Mouse (Mus musculus) neutrophil, adult 65 days (primary cell): ENCODE data around the gene Ggn. TPM values are rescaled to one million over a fixed set of nuclear protein-coding genes. Genes with fewer than 3 reads are reported as not detected.

ENCODE experiments used
- total RNA-seq: library from RNA; stranded (reverse); gene quantifications from 2 replicates; pipeline ENCODE4 v1.2.4, GENCODE M21; 2023

The Ggn gene
- 0.36 TPM in 1 of 2 replicates, not detected in the other for total RNA-seq

DNA sequence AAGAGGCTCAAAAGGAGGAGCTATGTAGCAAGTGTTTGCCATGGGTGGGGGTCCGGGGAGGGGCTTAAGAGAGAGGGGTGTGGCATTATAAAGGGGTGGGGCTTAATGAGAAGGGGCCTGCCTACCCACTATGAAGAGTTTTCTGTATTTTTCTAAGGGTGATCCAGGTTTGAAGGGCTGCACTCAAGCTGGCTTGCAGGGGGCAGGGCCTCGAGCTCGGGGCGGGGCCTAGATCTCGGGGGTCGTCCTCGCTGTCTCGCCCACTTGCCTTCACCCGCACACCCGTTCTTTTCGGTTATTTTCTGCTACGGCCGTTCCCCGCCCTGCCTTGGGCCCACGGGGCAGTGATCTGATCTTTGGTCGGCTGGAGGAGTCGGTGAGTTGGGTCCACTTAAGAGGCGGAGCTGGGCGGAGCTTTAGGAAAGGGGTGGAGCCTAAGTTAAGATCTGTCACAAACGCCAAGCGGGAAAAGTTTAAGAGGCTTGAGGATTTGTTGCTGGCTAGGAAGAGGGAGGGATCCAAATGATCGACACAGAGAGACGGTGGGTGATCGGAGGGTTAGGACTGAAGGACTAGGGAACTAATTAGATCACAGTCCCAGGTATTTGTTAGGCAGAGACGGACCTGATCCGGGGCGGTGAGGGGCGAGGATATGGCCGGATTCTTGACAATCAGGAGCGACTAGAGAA lies at the start of gene Ggn, which contains the start of gene Spred3:
Ggn (plus strand) TSS at position 145 of the 689 bp plus-strand sequence.
Spred3 (minus strand) TSS at position 346 of the 689 bp plus-strand sequence.

DNA sequence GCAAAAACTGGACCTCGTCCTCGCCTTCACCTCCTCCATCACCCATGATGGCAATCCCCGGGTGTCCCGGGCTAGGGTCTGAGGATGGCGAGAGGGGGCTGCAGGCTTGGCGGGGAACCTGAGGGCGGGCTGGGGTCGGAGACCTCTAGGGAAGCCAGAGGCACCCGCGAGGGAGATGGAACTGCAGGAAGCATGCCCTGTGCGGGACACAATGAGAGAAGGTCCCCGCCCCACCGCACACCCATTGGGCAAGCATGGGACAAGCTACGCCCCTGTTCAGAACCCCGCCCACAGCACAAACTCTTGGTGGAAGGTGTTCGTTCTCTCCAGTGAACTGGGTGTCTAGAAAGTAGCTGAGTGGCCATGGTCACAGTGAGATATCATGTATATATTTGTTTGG lies 45.0 kb upstream of the Ggn start, which contains the start of gene Ryr1:
Ryr1 (minus strand) TSS at position 210 of the 400 bp plus-strand sequence.

DNA sequence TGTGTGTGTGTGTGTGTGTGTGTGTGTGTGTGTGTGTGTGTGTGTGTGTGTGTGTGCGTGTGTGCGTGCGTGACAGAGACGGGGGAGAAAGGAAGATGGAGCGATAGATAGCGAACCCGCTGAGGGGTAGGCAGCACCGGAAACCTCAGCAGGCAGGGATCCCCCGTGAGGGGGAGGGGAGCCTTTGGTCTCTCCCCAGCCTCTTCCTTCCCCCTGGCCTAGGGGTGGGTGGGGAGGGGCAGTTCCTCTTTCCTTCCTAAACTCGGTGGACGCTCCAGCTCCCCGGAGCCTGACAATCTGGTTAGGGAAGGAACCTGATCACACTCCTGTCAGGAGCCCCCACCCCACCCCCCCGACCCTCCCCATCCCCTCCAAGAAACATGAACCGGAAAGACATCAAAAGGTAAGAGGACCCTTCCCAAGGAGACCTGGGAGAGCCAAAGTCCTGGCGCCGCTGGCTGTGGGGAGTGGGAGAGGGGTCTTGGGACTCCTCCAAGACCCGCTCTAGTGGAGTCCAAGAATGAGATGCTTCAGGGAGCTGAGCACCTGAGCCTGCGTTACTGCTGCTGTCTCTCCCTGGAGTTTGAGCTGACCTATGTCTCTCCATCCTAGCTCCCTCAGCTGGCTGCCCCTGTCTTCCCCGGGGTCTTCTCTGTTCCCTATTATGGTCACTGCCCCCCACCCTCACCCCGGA lies 35.2 kb upstream of the Ggn start, which contains the start of gene Rasgrp4:
Rasgrp4 (plus strand) TSS at position 159 of the 694 bp plus-strand sequence.

DNA sequence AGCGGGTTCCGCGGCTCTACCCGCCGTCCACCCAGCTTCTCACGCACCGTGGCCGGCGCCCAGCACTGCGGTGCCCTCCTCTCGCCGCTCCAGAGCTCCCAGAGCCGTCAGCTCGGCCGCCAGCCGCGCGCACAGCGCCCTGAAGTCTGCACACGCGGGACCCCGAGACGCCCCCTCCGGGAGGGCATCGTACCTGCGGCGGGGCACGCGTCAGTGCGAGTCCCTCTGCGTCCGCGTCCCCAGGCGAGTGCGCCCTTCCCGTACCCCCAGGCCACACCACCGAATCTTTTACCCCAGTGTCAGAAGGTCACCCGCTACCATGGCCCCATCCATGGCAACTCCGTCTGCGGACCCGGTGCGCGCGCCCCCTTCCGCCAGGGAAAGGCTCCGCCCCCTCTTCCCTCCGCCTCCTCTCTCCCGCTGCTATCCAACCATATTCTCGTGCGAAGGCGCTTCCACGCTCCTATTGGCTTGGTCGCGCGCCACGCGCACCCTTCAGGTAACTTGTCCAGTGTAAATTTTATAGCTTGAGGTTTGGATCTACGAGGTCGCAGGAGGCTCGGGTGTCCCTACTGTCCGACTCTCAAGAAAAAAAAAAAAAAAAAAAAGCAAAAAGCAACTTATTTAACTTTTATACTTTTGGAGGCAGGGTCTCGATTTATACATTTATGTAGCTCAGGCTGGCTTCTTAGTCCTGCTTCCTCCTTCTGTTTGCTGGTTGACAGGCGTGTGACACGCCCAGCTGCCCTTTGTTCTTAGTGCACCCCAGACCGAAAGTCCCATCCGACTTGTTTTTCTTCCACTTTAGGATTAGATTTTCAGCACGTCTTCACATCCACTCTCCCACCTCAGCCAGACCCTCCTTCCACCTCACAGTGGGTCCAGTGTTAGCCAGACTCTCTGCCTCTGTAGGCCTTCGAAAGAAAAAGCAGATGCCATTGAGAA lies 13.9 kb upstream of the Ggn start, which contains the start of gene Fam98c:
Fam98c (minus strand) TSS at position 397 of the 945 bp plus-strand sequence.

DNA sequence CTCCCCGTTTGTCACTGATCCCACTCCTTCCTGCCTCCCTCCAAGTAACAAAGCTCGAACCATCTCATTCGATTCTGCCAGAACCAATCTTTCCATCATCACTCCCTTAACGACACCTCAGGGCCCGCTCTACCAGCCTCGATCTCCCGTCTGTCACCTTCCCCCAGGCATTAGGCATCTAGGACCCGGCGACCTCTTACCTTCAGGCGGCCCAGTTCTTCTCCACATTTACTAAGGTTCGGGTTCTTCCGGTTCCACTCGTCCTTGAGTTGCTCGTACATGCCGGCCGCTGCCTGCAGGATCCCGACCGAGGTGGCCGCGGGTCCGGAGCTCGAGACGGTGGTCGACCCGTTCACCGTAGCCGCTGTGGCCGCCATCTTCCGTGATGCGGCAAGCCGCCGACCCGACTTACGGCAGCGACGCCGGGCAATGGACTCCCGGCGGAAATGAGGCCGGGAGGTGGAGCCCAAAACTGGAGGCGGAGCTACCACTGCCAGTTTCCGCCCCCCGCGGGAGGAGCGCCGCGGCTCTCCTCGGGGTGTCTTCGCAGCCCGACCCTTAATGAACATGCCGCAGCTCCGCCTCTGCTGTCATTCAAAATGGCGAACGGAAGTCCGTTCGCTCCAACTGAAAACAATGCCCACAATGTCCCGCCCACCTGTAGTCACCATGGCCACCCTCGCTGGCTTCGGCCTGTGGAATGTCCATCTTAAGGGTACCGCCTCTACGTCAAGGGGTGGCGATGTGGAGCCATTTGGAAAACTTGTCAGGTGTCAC lies 10.3 kb downstream of the Ggn start, which contains the start of gene Psmd8:
Psmd8 (minus strand) TSS at position 625 of the 777 bp plus-strand sequence.

DNA sequence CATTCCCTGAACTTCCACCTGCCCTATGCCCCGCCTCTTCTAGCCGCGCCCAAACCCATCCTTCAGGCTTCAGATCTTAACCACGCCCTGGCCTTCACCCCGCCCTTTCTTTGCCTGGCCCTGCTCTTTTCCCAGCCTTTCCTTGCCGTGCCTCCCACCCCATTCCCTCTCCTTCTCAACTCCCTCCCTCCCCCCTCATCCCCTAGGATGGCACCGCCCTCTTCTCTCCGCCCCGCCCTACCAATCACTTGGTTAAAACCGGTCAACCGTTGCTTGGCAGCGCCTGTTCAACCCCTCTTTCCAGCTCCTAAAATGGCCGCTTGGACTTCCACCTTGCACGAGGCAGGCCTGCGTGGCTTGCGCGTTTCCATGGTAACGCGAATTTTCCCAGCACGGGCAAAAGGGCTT lies 43.7 kb downstream of the Ggn start, which contains the start of gene Catsperg1:
Catsperg1 (minus strand) TSS at position 361 of the 408 bp plus-strand sequence.

Other genes with a start within 250 kb of the Ggn start
- gene Actn4, start 207.9 kb upstream of the Ggn start, total RNA-seq, result 112 and 115 TPM in 2 replicates
- 140 and 154 TPM in 2 replicates for gene Eif3k, start 188.3 kb upstream of the Ggn start, total RNA-seq
- 31.5 and 32.6 TPM in 2 replicates for gene Map4k1, start 188.2 kb upstream of the Ggn start, total RNA-seq
- 0.18 and 0.19 TPM in 2 replicates for gene Ryr1, start 45.0 kb upstream of the Ggn start, total RNA-seq
- gene Rasgrp4, start 35.4 kb upstream of the Ggn start, total RNA-seq, result 319 and 346 TPM in 2 replicates
- gene Fam98c, start 14.0 kb upstream of the Ggn start, total RNA-seq, result 11.4 and 17.5 TPM in 2 replicates
- 1.2 and 2.6 TPM in 2 replicates for gene Spred3, start 201 bp downstream of the Ggn start, total RNA-seq
- 151 and 171 TPM in 2 replicates for gene Psmd8, start 10.5 kb downstream of the Ggn start, total RNA-seq
- gene Catsperg1, start 43.8 kb downstream of the Ggn start, total RNA-seq, result 0.91 and 1.5 TPM in 2 replicates
- gene Kcnk6, start 62.3 kb downstream of the Ggn start, total RNA-seq, result 5.5 and 7.0 TPM in 2 replicates
- gene Yif1b, start 68.1 kb downstream of the Ggn start, total RNA-seq, result 13.2 and 15.8 TPM in 2 replicates
- gene 2200002D01Rik, start 78.3 kb downstream of the Ggn start, total RNA-seq, result not detected in 2 replicates
- gene Spint2, start 111.7 kb downstream of the Ggn start, total RNA-seq, result 17.1 and 21.7 TPM in 2 replicates
- not detected in 2 replicates for gene Ppp1r14a, start 119.1 kb downstream of the Ggn start, total RNA-seq
- gene Dpf1, start 133.7 kb downstream of the Ggn start, total RNA-seq, result not detected in 2 replicates